Mouse (Mus musculus): Measurements from ENCODE around the gene Fthl17d. TPM values are rescaled to one million over a fixed set of nuclear protein-coding genes. Genes with fewer than 3 reads are reported as not detected.
"Not testable (repeated sequence)": the region's sequence is repeated elsewhere in the genome, so short reads cannot be mapped to it uniquely, and the experiment has no call there.

Gene Fthl17d
- not detected in 2 replicates for polyA plus RNA-seq (2015; fragmentation: Nextera tagmentation; extraction: Ambion mirVana)

DNA sequence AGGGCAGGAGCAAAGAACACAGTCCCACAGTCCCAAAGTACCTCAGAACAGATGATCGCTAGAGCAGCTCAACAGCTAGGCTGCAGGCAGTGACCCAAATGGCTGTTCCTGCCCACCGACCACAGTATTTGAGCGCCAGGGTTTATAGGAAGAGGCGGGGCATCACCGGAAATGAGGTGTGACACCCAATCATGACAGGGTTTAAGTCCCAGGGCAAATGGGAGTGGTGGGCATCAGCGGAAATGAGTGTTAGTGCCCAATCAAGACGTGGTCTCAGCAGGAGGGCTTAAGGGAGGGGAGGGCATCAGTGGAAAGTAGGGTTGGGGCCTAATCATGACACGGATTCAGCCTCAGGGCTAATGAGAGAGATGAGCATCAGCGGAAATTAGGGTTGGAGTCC is at the start of gene Fthl17d:
TSS of gene Fthl17d (minus strand) at position 101 of the 400 bp plus-strand sequence.
- not testable (repeated sequence) for H3K27me3 ChIP-seq (replicated peaks); H3K27ac ChIP-seq; H3K4me3 ChIP-seq (replicated peaks); H3K4me1 ChIP-seq; H3K9me3 ChIP-seq; H3K9ac ChIP-seq; ATAC-seq (ENCODE audit: insufficient read depth, low FRiP score, low read depth); H3K4me2 ChIP-seq; H3K36me3 ChIP-seq
- no CpG with 5 or more reads among the region's 9 CpGs for WGBS

GRCm38 (mm10) chrX:9033193-9033592 is 46.6 kb upstream of the Fthl17d start, which contains the start of gene Fthl17e:
Gene Fthl17e, plus strand, starts transcription at chrX:9033493.
- not testable (repeated sequence) for H3K36me3 ChIP-seq; H3K4me2 ChIP-seq; H3K4me1 ChIP-seq; H3K4me3 ChIP-seq (replicated peaks); H3K9ac ChIP-seq; H3K9me3 ChIP-seq; ATAC-seq (ENCODE audit: insufficient read depth, low FRiP score, low read depth); H3K27me3 ChIP-seq (replicated peaks); H3K27ac ChIP-seq
- 100% methylated on average over 1 of the region's 10 CpGs for WGBS

GRCm38 (mm10) chrX:9019481-9019880 is 32.9 kb upstream of the Fthl17d start:
- Histone ChIP-seq H3K4me2 (no peak overlapping the region), H3K27ac (no peak overlapping the region), H3K4me3 (replicated peaks) (no peak overlapping the region), H3K36me3 (no peaks in the 10 kb centered on the region), H3K4me1 (no peaks in the 10 kb centered on the region), H3K27me3 (replicated peaks) (no peaks in the 10 kb centered on the region), H3K9me3 (no peaks in the 10 kb centered on the region), H3K9ac (no peak overlapping the region)
- ATAC-seq (ENCODE audit: insufficient read depth, low FRiP score, low read depth) = no peak
- 58% methylated on average over 10 of the region's 10 CpGs for WGBS

GRCm38 (mm10) chrX:9016079-9016478 is 29.5 kb upstream of the Fthl17d start:
- WGBS = 38% methylated on average over 1 of the region's 1 CpGs
- H3K27me3 ChIP-seq (replicated peaks) = no peaks in the 10 kb centered on the region
- no peak overlapping the region for H3K27ac ChIP-seq
- H3K9me3 ChIP-seq = no peaks in the 10 kb centered on the region
- no peak overlapping the region for H3K4me2 ChIP-seq
- ATAC-seq (ENCODE audit: insufficient read depth, low FRiP score, low read depth) = no peak
- H3K9ac ChIP-seq = no peak overlapping the region
- H3K4me3 ChIP-seq (replicated peaks) = no peak overlapping the region
- no peaks in the 10 kb centered on the region for H3K36me3 ChIP-seq
- no peaks in the 10 kb centered on the region for H3K4me1 ChIP-seq

DNA sequence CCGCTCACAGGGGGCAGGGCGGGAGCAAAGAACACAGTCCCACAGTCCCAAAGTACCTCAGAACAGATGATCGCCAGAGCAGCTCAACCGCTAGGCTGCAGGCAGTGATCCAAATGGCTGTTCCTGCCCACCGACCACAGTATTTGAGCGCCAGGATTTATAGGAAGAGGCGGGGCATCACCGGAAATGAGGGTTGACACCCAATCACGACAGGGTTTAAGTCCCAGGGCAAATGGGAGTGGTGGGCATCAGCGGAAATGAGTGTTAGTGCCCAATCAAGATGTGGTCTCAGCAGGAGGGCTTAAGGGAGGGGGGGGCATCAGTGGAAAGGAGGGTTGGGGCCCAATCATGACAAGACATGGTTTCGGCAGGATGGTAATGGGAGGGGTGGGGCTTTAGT is 10.1 kb downstream of the Fthl17d start, which contains the start of gene Fthl17c:
TSS of gene Fthl17c (minus strand) at position 101 of the 400 bp plus-strand sequence.
- H3K36me3 ChIP-seq; H3K9ac ChIP-seq; H3K27me3 ChIP-seq (replicated peaks); H3K27ac ChIP-seq; H3K4me3 ChIP-seq (replicated peaks); H3K4me1 ChIP-seq; ATAC-seq (ENCODE audit: insufficient read depth, low FRiP score, low read depth); H3K9me3 ChIP-seq; H3K4me2 ChIP-seq: not testable (repeated sequence)
- no CpG with 5 or more reads among the region's 11 CpGs for WGBS

- WGBS = 49% methylated on average over 4 of the region's 4 CpGs
- not testable (repeated sequence) for H3K9ac ChIP-seq
These were observed 21.9 kb downstream of the Fthl17d start for GRCm38 (mm10) chrX:8964618-8965017.

DNA sequence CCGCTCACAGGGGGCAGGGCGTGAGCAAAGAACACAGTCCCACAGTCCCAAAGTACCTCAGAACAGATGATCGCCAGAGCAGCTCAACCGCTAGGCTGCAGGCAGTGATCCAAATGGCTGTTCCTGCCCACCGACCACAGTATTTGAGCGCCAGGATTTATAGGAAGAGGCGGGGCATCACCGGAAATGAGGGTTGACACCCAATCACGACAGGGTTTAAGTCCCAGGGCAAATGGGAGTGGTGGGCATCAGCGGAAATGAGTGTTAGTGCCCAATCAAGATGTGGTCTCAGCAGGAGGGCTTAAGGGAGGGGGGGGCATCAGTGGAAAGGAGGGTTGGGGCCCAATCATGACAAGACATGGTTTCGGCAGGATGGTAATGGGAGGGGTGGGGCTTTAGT is 23.7 kb downstream of the Fthl17d start, which contains the start of gene Fthl17b:
TSS of gene Fthl17b (minus strand) at position 101 of the 400 bp plus-strand sequence.
- H3K27ac ChIP-seq; ATAC-seq (ENCODE audit: insufficient read depth, low FRiP score, low read depth); H3K36me3 ChIP-seq; H3K9me3 ChIP-seq; H3K4me2 ChIP-seq; H3K4me3 ChIP-seq (replicated peaks); H3K27me3 ChIP-seq (replicated peaks); H3K9ac ChIP-seq; H3K4me1 ChIP-seq: not testable (repeated sequence)
- 92% methylated on average over 4 of the region's 11 CpGs for WGBS

More at GRCm38 (mm10) chrX:8964618-8965017, 21.9 kb downstream of the Fthl17d start:
- H3K27ac ChIP-seq; ATAC-seq (ENCODE audit: insufficient read depth, low FRiP score, low read depth); H3K4me2 ChIP-seq; H3K27me3 ChIP-seq (replicated peaks); H3K4me3 ChIP-seq (replicated peaks); H3K9me3 ChIP-seq; H3K4me1 ChIP-seq; H3K36me3 ChIP-seq: not testable (repeated sequence)

- ATAC-seq (ENCODE audit: insufficient read depth, low FRiP score, low read depth) = peak; percentile 47; the same call in 1 of the 2 replicates
- not testable (repeated sequence) for H3K4me2 ChIP-seq; H3K4me1 ChIP-seq; H3K27ac ChIP-seq; H3K9me3 ChIP-seq; H3K27me3 ChIP-seq (replicated peaks); H3K4me3 ChIP-seq (replicated peaks); H3K36me3 ChIP-seq; H3K9ac ChIP-seq
- 17% methylated on average over 7 of the region's 7 CpGs for WGBS
These were observed 38.3 kb downstream of the Fthl17d start for GRCm38 (mm10) chrX:8948130-8948805.

GRCm38 (mm10) chrX:8944041-8944440 is 42.5 kb downstream of the Fthl17d start:
- no peak overlapping the region for H3K9ac ChIP-seq
- H3K27me3 ChIP-seq (replicated peaks) = no peaks in the 10 kb centered on the region
- H3K27ac ChIP-seq = no peak overlapping the region
- 71% methylated on average over 8 of the region's 8 CpGs for WGBS
- no peaks in the 10 kb centered on the region for H3K9me3 ChIP-seq
- H3K36me3 ChIP-seq = no peaks in the 10 kb centered on the region
- no peak overlapping the region for H3K4me2 ChIP-seq
- peak; percentile 60 for ATAC-seq (ENCODE audit: insufficient read depth, low FRiP score, low read depth)
- H3K4me1 ChIP-seq = no peaks in the 10 kb centered on the region
- no peak overlapping the region for H3K4me3 ChIP-seq (replicated peaks)

Other genes with a start within 250 kb of the Fthl17d start
- not detected in 2 replicates for gene Ssx9, start 238.3 kb downstream of the Fthl17d start, polyA plus RNA-seq (2015; fragmentation: Nextera tagmentation; extraction: Ambion mirVana)
- not detected in 2 replicates for gene Ssxb5, start 183.1 kb downstream of the Fthl17d start, polyA plus RNA-seq (2015; fragmentation: Nextera tagmentation; extraction: Ambion mirVana)
- not detected in 2 replicates for gene Gm6592, start 142.8 kb downstream of the Fthl17d start, polyA plus RNA-seq (2015; fragmentation: Nextera tagmentation; extraction: Ambion mirVana)
- gene Gm5751, start 112.5 kb downstream of the Fthl17d start, polyA plus RNA-seq (2015; fragmentation: Nextera tagmentation; extraction: Ambion mirVana) = not detected in 2 replicates
- gene B630019K06Rik, start 94.4 kb downstream of the Fthl17d start, polyA plus RNA-seq (2015; fragmentation: Nextera tagmentation; extraction: Ambion mirVana) = 3.9 and 4.1 TPM in 2 replicates
- gene Fthl17b, start 23.8 kb downstream of the Fthl17d start, polyA plus RNA-seq (2015; fragmentation: Nextera tagmentation; extraction: Ambion mirVana) = not detected in 2 replicates
- gene Fthl17c, start 10.2 kb downstream of the Fthl17d start, polyA plus RNA-seq (2015; fragmentation: Nextera tagmentation; extraction: Ambion mirVana) = not detected in 2 replicates
- not detected in 2 replicates for gene Fthl17e, start 46.7 kb upstream of the Fthl17d start, polyA plus RNA-seq (2015; fragmentation: Nextera tagmentation; extraction: Ambion mirVana)
- gene Fthl17f, start 76.3 kb upstream of the Fthl17d start, polyA plus RNA-seq (2015; fragmentation: Nextera tagmentation; extraction: Ambion mirVana) = not detected in 2 replicates
- not detected in 2 replicates for gene 4930402K13Rik, start 117.8 kb upstream of the Fthl17d start, polyA plus RNA-seq (2015; fragmentation: Nextera tagmentation; extraction: Ambion mirVana)
- gene Lancl3, start 213.1 kb upstream of the Fthl17d start, polyA plus RNA-seq (2015; fragmentation: Nextera tagmentation; extraction: Ambion mirVana) = 1.7 and 1.9 TPM in 2 replicates